Mouse (Mus musculus) stomach, embryonic 14.5 days (tissue): ENCODE measurements at regions not wholly inside any gene's neighbourhood (a gene's known extent, or its start where the extent isn't known, plus 50 kb on each side); places are given as distances from the start of the nearest gene placed in this dataset.

Experiments
- ATAC-seq: fragments of 200-750 bp; cut with Nextera tagmentation; 2 replicates; pipeline ENCODE4 v1.8.0; 2017; ENCODE audit warnings: low read depth, moderate TSS enrichment; ENCODE audit not compliant: insufficient number of reproducible peaks, insufficient read depth, low FRiP score
- H3K27ac ChIP-seq: fragments of 300-500 bp; sonication (generic); 2 replicates; pipeline ENCODE4 v1.5.1; 2014; ENCODE audit warnings: mild to moderate bottlenecking, low read length, moderate library complexity, mixed read lengths
- H3K27me3 ChIP-seq: fragments of 300-500 bp; sonication (generic); 2 replicates; pipeline ENCODE4 v1.6.1; 2014; ENCODE audit warnings: low read length, control low read depth, mixed read lengths; ENCODE audit not compliant: control insufficient read depth, insufficient read depth
- H3K36me3 ChIP-seq: fragments of 300-500 bp; sonication (generic); 2 replicates; pipeline ENCODE4 v1.6.1; 2014; ENCODE audit warnings: mild to moderate bottlenecking, control low read depth, low read length, moderate library complexity, mixed read lengths; ENCODE audit not compliant: control insufficient read depth, insufficient read depth
- H3K4me1 ChIP-seq: fragments of 300-500 bp; sonication (generic); 2 replicates; pipeline ENCODE4 v1.6.1; 2014; ENCODE audit warnings: low read length, control low read depth, mixed read lengths; ENCODE audit not compliant: control insufficient read depth, insufficient read depth
- H3K4me2 ChIP-seq: fragments of 300-500 bp; sonication (generic); replicated peaks from 2 replicates; pipeline ENCODE4 v1.6.1; 2014; ENCODE audit warnings: low read depth, low read length, control low read depth
- H3K4me3 ChIP-seq: fragments of 300-500 bp; sonication (generic); 2 replicates; pipeline ENCODE4 v1.5.1; 2014; ENCODE audit warnings: low read depth, low read length, control low read depth
- H3K9ac ChIP-seq: fragments of 300-500 bp; sonication (generic); replicated peaks from 2 replicates; pipeline ENCODE4 v1.6.1; 2014; ENCODE audit warnings: low read depth, mild to moderate bottlenecking, control low read depth, low read length, moderate library complexity, mixed read lengths
- H3K9me3 ChIP-seq: fragments of 300-500 bp; sonication (generic); 2 replicates; pipeline ENCODE4 v1.6.1; 2016; ENCODE audit warnings: low read depth, low read length, control low read depth; ENCODE audit not compliant: control insufficient read depth
- WGBS: fragments of 180-500 bp; shearing (Covaris S2); extraction: QIAGEN DNeasy Blood & Tissue Kit; methylation state at CpG from one replicate; pipeline ENCODE4 v1.1.7; 2014; 5-methylcytosine and 5-hydroxymethylcytosine counted together

- H3K36me3 ChIP-seq = no peaks in the 10 kb centered on the region
- H3K9me3 ChIP-seq = no peaks in the 10 kb centered on the region
- no peak for ATAC-seq
- 56% methylated on average over 14 of the region's 14 CpGs for WGBS
- H3K27ac ChIP-seq = no peak overlapping the region
- H3K27me3 ChIP-seq = no peaks in the 10 kb centered on the region
- H3K9ac ChIP-seq = no peak overlapping the region
- H3K4me1 ChIP-seq = 0 out of 2 replicates have a peak, but pooled peaks cover 3% of the 10 kb centered on the region
- no peak overlapping the region for H3K4me2 ChIP-seq
- no peak overlapping the region for H3K4me3 ChIP-seq
Observed at GRCm38 (mm10) chr16:30870110-30870509, 211.1 kb downstream of the Xxylt1 start.

DNA sequence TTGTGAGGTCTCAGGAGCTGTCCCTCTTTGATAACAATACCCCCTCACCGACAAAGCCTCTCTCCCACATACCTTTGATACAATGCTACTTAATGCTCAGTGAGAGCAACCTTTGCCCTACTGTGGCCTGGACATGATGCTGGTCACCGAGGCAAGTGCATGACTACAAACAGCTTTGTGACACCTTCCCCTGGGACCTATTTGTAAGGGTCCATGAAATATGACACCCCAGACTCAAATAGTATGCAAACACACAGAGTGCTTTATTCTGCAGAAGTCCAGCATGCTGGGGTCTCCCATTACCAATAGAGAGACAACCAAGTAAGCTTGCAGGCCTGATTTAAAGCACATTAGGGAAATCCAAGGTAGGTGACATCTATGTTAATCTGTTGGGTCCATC lies 210.6 kb downstream of the Xxylt1 start:
- 9% methylated on average over 2 of the region's 2 CpGs for WGBS
- Histone ChIP-seq H3K27ac (no peak overlapping the region), H3K27me3 (no peaks in the 10 kb centered on the region), H3K4me3 (no peak overlapping the region), H3K4me2 (no peak overlapping the region), H3K36me3 (no peaks in the 10 kb centered on the region), H3K4me1 (0 out of 2 replicates have a peak, but pooled peaks cover 3% of the 10 kb centered on the region), H3K9ac (no peak overlapping the region), H3K9me3 (no peaks in the 10 kb centered on the region)
- ATAC-seq = no peak

GRCm38 (mm10) chr16:30872147-30872546 lies 209.1 kb downstream of the Xxylt1 start:
- H3K4me1 ChIP-seq = 0 out of 2 replicates have a peak, but pooled peaks cover 3% of the 10 kb centered on the region
- ATAC-seq = no peak
- no peak overlapping the region for H3K4me2 ChIP-seq

GRCm38 (mm10) chr16:30873493-30874211 lies 207.6 kb downstream of the Xxylt1 start:
- Histone ChIP-seq H3K9ac (no peak overlapping the region), H3K4me2 (no peak overlapping the region), H3K9me3 (no peaks in the 10 kb centered on the region), H3K4me3 (no peak overlapping the region), H3K36me3 (no peaks in the 10 kb centered on the region), H3K4me1 (0 out of 2 replicates have a peak, but pooled peaks cover 3% of the 10 kb centered on the region), H3K27ac (no peak overlapping the region), H3K27me3 (no peaks in the 10 kb centered on the region)
- 47% methylated on average over 26 of the region's 26 CpGs for WGBS
- no peak for ATAC-seq

More at GRCm38 (mm10) chr16:30872147-30872546, 209.1 kb downstream of the Xxylt1 start:
- Histone ChIP-seq H3K4me3 (no peak overlapping the region), H3K36me3 (no peaks in the 10 kb centered on the region), H3K9me3 (no peaks in the 10 kb centered on the region), H3K9ac (no peak overlapping the region), H3K27ac (no peak overlapping the region), H3K27me3 (no peaks in the 10 kb centered on the region)
- 90% methylated on average over 5 of the region's 5 CpGs for WGBS

GRCm38 (mm10) chr16:30875235-30875829 lies 205.9 kb downstream of the Xxylt1 start:
- WGBS = 72% methylated on average over 7 of the region's 7 CpGs
- no peak overlapping the region for H3K4me2 ChIP-seq
- no peaks in the 10 kb centered on the region for H3K4me1 ChIP-seq
- H3K36me3 ChIP-seq = no peaks in the 10 kb centered on the region
- no peak overlapping the region for H3K4me3 ChIP-seq
- ATAC-seq = no peak
- H3K9ac ChIP-seq = no peak overlapping the region
- H3K27ac ChIP-seq = no peak overlapping the region
- no peaks in the 10 kb centered on the region for H3K9me3 ChIP-seq
- no peaks in the 10 kb centered on the region for H3K27me3 ChIP-seq

DNA sequence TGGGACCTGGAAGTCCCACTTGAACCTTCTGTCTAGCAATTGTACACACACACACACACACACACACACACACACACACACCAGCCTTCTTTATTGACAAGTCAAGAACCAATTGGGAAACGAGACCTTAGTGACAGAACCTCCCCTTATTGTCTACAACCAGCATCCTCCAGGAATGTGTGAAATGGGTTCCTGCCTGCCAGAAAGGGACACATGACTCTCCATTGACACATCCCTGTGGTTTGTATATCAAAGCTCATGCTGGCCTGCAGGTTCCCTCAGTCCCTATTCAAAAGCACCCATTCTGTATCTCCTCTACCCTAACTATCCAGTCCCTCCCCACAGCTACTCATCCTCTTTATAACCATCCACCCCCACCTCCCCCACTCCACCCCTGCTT lies 202.4 kb downstream of the Xxylt1 start:
- WGBS = 67% methylated on average over 1 of the region's 1 CpGs
- no peak overlapping the region for H3K4me3 ChIP-seq
- no peak for ATAC-seq

GRCm38 (mm10) chr16:30879878-30880277 lies 201.4 kb downstream of the Xxylt1 start:
- WGBS = 88% methylated on average over 1 of the region's 1 CpGs
- no peaks in the 10 kb centered on the region for H3K27me3 ChIP-seq

More for the DNA sequence above, 202.4 kb downstream of the Xxylt1 start:
- H3K27me3 ChIP-seq = no peaks in the 10 kb centered on the region
- no peak overlapping the region for H3K27ac ChIP-seq
- no peaks in the 10 kb centered on the region for H3K4me1 ChIP-seq
- H3K4me2 ChIP-seq = no peak overlapping the region
- H3K9me3 ChIP-seq = no peaks in the 10 kb centered on the region
- no peaks in the 10 kb centered on the region for H3K36me3 ChIP-seq
- no peak overlapping the region for H3K9ac ChIP-seq

DNA sequence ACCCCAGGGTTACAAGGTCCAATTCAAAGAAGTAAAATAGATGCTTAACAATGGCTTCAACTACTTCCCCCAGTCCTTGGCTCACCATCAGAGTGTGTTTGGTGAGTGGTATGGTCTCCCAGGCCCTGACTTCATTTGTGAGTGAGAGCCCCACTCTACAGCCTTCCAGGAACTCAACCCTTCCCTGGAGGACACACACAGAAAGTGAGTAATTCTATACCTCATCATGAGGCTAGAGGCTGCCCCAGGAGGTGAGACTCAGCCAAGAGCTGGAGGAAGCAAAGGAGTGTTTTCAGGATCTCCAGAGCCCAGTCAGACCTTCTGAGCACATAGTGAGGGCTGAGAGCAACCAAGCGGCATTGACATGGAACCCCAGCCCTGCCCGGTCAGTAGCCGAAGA lies 200.6 kb downstream of the Xxylt1 start:
- WGBS = 90% methylated on average over 3 of the region's 3 CpGs
- H3K9ac ChIP-seq = no peak overlapping the region
- ATAC-seq = no peak

More at GRCm38 (mm10) chr16:30879878-30880277, 201.4 kb downstream of the Xxylt1 start:
- Histone ChIP-seq H3K9me3 (no peaks in the 10 kb centered on the region), H3K9ac (no peak overlapping the region), H3K36me3 (no peaks in the 10 kb centered on the region), H3K27ac (no peak overlapping the region), H3K4me1 (no peaks in the 10 kb centered on the region), H3K4me2 (no peak overlapping the region), H3K4me3 (no peak overlapping the region)
- no peak for ATAC-seq

More for the DNA sequence above, 200.6 kb downstream of the Xxylt1 start:
- Histone ChIP-seq H3K4me1 (no peaks in the 10 kb centered on the region), H3K36me3 (no peaks in the 10 kb centered on the region), H3K4me2 (no peak overlapping the region), H3K27me3 (no peaks in the 10 kb centered on the region), H3K27ac (no peak overlapping the region), H3K9me3 (no peaks in the 10 kb centered on the region), H3K4me3 (no peak overlapping the region)
